Mouse (Mus musculus): Measurements from ENCODE around the gene Alg5. TPM values are rescaled to one million over a fixed set of nuclear protein-coding genes. Genes with fewer than 3 reads are reported as not detected.

The Alg5 gene
- polyA plus RNA-seq, 1 experiment, result not detected

GRCm38 (mm10) chr3:54797211-54797610 lies 61.9 kb downstream of the Alg5 start:
- Histone ChIP-seq H3K4me1 (ENCODE audit: control insufficient read depth) (no peaks in the 10 kb centered on the region), H3K4me3 (replicated peaks) (no peak overlapping the region), H3K27me3 (ENCODE audit: control insufficient read depth) (no peaks in the 10 kb centered on the region), H3K36me3 (ENCODE audit: control insufficient read depth) (no peaks in the 10 kb centered on the region), H3K9me3 (ENCODE audit: control insufficient read depth, low read length) (peaks cover 13% of the 10 kb centered on the region)
- TF ChIP-seq TAL1 (IDR thresholded peaks at IDR 0.05; ENCODE audit: low read length) (no peak), GATA1 (IDR thresholded peaks at IDR 0.05; ENCODE audit: low read length) (no peak)

Other genes with a start within 250 kb of the Alg5 start
- 0.21 and 0.52 TPM in 2 replicates for gene Supt20, start 42.7 kb upstream of the Alg5 start, polyA plus RNA-seq (2012)
- gene Gm21958, start 21.2 kb upstream of the Alg5 start, polyA plus RNA-seq (2012), result not detected in 2 replicates
- 2.1 and 3.5 TPM in 2 replicates for gene Exosc8, start 146 bp upstream of the Alg5 start, polyA plus RNA-seq (2012)
- not detected in 2 replicates for gene Smad9, start 20.0 kb downstream of the Alg5 start, polyA plus RNA-seq (2012)
- gene Rfxap, start 72.3 kb downstream of the Alg5 start, polyA plus RNA-seq (2012), result 6.6 and 6.8 TPM in 2 replicates
- gene Sertm1, start 180.3 kb downstream of the Alg5 start, polyA plus RNA-seq (2012), result not detected in 2 replicates